Mouse (Mus musculus): ENCODE measurements around the gene Cela3b. TPM values are rescaled to one million over a fixed set of nuclear protein-coding genes. Genes with fewer than 3 reads are reported as not detected.
A peak's percentile ranks its signal among the peaks of the same experiment; 100 is the strongest.

Gene Cela3b
- total and polyA plus RNA-seq, 3 experiments, result not detected

DNA sequence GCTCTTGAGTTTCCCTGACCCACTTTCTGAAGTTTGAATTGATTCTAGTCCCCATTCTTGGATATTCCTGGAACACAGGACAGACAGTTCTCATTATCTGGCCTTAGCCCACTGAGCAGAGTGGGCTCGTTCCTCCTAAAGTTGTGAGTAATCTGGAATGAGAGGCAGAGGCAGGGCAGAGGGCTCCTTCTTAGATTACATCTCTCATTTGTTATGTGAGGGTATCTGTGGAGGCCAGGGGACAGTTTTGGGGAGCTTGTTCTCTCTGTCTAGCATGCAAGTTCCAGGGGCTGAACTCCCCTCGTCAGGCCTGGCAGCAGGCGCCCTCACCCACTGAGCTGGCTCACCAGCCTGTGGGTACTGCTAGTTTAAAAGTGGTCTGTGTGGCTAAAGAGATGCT lies 51.3 kb downstream of the Cela3b start:
- TF ChIP-seq CTCF (IDR thresholded peaks at IDR 0.05) (no peak), EP300 (IDR thresholded peaks at IDR 0.05; ENCODE audit: insufficient read depth, low read depth, low read length) (no peak), POLR2A (IDR thresholded peaks at IDR 0.05; ENCODE audit: insufficient read depth, low read depth, low read length) (no peak)
- Histone ChIP-seq H3K9ac (ENCODE audit: low read depth, low read length) (no peak overlapping the region), H3K27me3 (ENCODE audit: control insufficient read depth, insufficient read depth, low read length) (no peaks in the 10 kb centered on the region), H3K4me1 (ENCODE audit: control insufficient read depth, insufficient read depth, low read length) (peaks cover 4% of the 10 kb centered on the region; the same call in 1 of the 2 replicates), H3K36me3 (ENCODE audit: control insufficient read depth, insufficient read depth, low read length) (no peaks in the 10 kb centered on the region), H3K27ac (no peak overlapping the region), H3K79me2 (replicated peaks; ENCODE audit: control insufficient read depth, insufficient read depth, low read length) (no peaks in the 10 kb centered on the region), H3K4me3 (no peak overlapping the region)
- intact Hi-C loops (cut with DNase I), result no loop called here
- WGBS, result 81% methylated on average over 3 of the region's 3 CpGs
- no peak for DNase-seq

DNA sequence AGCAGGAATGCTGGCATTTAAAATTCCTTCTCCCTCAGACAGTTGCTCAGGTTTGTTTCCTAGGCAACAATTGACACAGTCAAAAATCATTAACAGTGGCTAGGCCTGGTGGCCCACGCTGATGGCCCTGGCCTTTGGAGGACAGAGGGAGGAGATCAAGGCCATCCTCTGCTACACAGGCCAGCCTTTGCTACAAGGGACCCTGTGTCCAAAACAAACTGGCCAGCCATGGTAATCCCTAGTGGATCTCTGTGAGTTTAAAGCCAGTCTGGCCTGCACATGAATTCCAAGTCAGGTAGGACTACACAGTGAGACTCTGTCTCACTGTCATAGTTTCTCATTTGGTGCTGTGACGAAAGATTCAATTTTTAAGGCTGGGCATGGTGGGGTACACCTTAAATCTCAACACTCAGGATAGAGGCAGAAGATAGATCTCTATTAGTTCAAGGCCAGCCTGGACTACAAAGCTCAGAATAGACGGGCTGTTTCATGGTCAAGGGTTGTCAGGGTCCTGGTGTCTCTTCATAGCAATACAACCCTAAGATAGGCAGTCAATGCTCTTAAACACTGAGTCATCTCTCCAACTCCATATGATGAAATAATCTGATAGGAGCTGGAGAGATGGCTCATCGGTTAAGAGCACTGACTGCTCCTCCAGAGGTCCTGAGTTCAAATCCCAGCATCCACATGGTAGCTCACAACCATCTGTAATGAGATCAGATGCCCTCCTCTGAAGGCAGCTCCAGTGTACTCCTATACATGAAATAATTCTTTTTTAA lies 52.6 kb downstream of the Cela3b start:
- H3K4me1 ChIP-seq (ENCODE audit: control insufficient read depth, insufficient read depth, low read length), result peaks cover 4% of the 10 kb centered on the region; the same call in 1 of the 2 replicates
- no peak overlapping the region for H3K9ac ChIP-seq (ENCODE audit: low read depth, low read length)
- WGBS, result 80% methylated on average over 4 of the region's 4 CpGs
- no peak overlapping the region for H3K27ac ChIP-seq
- TF ChIP-seq POLR2A (IDR thresholded peaks at IDR 0.05; ENCODE audit: insufficient read depth, low read depth, low read length) (no peak), EP300 (IDR thresholded peaks at IDR 0.05; ENCODE audit: insufficient read depth, low read depth, low read length) (no peak), CTCF (IDR thresholded peaks at IDR 0.05) (no peak)
- no peaks in the 10 kb centered on the region for H3K79me2 ChIP-seq (replicated peaks; ENCODE audit: control insufficient read depth, insufficient read depth, low read length)
- no peaks in the 10 kb centered on the region for H3K36me3 ChIP-seq (ENCODE audit: control insufficient read depth, insufficient read depth, low read length)
- H3K27me3 ChIP-seq (ENCODE audit: control insufficient read depth, insufficient read depth, low read length), result no peaks in the 10 kb centered on the region
- intact Hi-C loops (cut with DNase I), result no loop called here
- DNase-seq, result no peak
- H3K4me3 ChIP-seq, result no peak overlapping the region

DNA sequence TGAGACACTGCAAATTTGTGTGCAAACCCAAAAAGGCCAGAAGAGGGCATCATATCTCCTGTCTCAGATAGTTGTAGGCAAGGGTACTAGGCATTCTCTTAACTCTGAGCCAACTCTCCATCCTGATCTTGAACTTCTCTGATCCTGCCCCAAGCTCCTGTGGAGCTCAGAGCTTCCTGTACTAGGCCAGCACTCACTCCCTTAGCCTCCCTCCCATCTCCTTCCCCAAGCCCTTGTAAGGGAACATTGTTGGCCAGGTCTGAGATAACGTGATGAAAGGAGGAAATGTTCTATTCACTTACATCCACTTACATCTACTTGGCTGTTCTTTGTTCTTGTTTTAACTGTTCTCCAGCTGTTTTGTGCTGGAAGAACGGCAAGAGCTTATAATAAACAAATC lies 53.6 kb downstream of the Cela3b start:
- Histone ChIP-seq H3K79me2 (replicated peaks; ENCODE audit: control insufficient read depth, insufficient read depth, low read length) (no peaks in the 10 kb centered on the region), H3K4me3 (no peak overlapping the region), H3K27ac (no peak overlapping the region), H3K9ac (ENCODE audit: low read depth, low read length) (no peak overlapping the region), H3K27me3 (ENCODE audit: control insufficient read depth, insufficient read depth, low read length) (no peaks in the 10 kb centered on the region), H3K36me3 (ENCODE audit: control insufficient read depth, insufficient read depth, low read length) (no peaks in the 10 kb centered on the region), H3K4me1 (ENCODE audit: control insufficient read depth, insufficient read depth, low read length) (peaks cover 4% of the 10 kb centered on the region; the same call in 1 of the 2 replicates)
- TF ChIP-seq POLR2A (IDR thresholded peaks at IDR 0.05; ENCODE audit: insufficient read depth, low read depth, low read length) (no peak), CTCF (IDR thresholded peaks at IDR 0.05) (no peak), EP300 (IDR thresholded peaks at IDR 0.05; ENCODE audit: insufficient read depth, low read depth, low read length) (no peak)
- WGBS, result 43% methylated on average over 2 of the region's 2 CpGs
- intact Hi-C loops (cut with DNase I), result no loop called here
- no peak for DNase-seq

DNA sequence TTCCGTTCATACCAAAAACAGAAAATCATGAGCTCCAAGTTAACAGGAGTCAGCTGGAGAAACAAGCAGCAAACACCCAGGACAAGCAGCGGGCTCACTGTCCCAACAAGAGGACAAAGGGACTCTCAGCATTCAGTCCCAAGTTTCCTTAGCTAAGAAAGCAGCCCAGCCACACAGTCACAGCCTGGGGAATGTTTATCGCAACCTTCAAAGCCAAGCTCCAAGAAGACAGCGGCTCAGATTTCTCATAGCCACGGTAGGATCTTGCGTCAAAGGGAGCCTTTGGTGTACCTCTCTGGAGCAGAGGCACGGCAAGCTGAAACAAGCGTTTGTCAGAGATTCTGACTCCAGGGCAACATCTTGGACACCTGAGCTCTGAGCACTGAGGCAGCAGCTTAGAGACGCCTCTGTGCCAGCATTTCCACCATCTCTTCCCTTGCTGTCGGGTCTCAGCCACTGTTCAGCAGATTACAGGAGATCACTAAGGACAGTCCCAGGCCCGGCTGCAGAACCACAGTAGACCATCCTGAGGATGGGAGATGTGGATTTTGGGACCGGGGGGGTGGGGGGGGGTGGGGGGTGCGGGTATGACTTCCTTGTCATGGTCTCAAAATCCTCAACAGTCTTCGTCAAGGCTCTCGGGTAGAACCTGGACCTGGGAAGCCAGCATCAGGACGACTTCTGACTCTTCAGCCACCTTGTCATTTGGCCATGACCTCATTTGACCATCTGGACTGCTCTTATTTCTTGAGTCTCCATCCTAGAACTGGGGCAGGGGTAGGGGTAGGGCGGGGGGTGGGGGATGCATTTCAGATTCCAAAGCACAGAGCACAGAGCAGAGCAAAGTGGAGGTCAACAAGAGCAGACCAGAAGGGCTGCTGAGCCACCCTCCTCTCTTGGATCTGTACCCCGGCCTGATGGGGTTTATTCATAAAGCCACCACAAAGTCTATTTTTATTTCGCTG lies 54.7 kb downstream of the Cela3b start:
- WGBS, result 53% methylated on average over 19 of the region's 19 CpGs
- Histone ChIP-seq H3K9ac (ENCODE audit: low read depth, low read length) (0 out of 2 replicates have a peak overlapping the region, but pooled peaks have one; percentile 5), H3K79me2 (replicated peaks; ENCODE audit: control insufficient read depth, insufficient read depth, low read length) (no peaks in the 10 kb centered on the region), H3K4me1 (ENCODE audit: control insufficient read depth, insufficient read depth, low read length) (peaks cover 4% of the 10 kb centered on the region; the same call in 1 of the 2 replicates), H3K4me3 (no peak overlapping the region), H3K27ac (no peak overlapping the region), H3K27me3 (ENCODE audit: control insufficient read depth, insufficient read depth, low read length) (no peaks in the 10 kb centered on the region), H3K36me3 (ENCODE audit: control insufficient read depth, insufficient read depth, low read length) (no peaks in the 10 kb centered on the region)
- TF ChIP-seq EP300 (IDR thresholded peaks at IDR 0.05; ENCODE audit: insufficient read depth, low read depth, low read length) (no peak), CTCF (IDR thresholded peaks at IDR 0.05) (no peak), POLR2A (IDR thresholded peaks at IDR 0.05; ENCODE audit: insufficient read depth, low read depth, low read length) (no peak)
- intact Hi-C loops (cut with DNase I), result no loop called here
- DNase-seq, result no peak

DNA sequence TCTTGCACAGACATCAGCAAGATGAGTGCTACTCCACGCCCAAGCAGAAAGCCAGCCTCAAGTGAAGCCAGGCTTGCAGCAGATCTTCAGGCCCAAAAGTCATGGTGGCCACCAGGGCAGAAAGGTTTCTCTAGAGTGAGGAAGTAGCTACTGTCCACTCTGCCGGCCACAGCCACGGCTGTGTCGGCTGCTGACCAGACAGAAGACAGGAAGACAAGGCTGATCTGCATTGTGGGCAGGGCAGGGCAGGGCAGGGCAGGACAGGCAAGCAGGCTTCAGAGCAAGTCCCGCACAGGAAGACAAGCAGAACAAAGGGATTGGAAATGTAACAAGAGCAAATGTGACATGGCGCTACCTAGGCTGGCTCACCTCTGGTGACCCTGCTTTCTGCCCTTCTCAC lies 56.6 kb downstream of the Cela3b start:
- Histone ChIP-seq H3K36me3 (ENCODE audit: control insufficient read depth, insufficient read depth, low read length) (no peaks in the 10 kb centered on the region), H3K4me1 (ENCODE audit: control insufficient read depth, insufficient read depth, low read length) (peaks cover 8% of the 10 kb centered on the region; the same call in 1 of the 2 replicates), H3K4me3 (no peak overlapping the region), H3K27ac (no peak overlapping the region; the same call in 1 of the 2 replicates), H3K79me2 (replicated peaks; ENCODE audit: control insufficient read depth, insufficient read depth, low read length) (no peaks in the 10 kb centered on the region), H3K27me3 (ENCODE audit: control insufficient read depth, insufficient read depth, low read length) (no peaks in the 10 kb centered on the region), H3K9ac (ENCODE audit: low read depth, low read length) (no peak overlapping the region)
- peak; percentile 42 to 57 for DNase-seq
- TF ChIP-seq EP300 (IDR thresholded peaks at IDR 0.05; ENCODE audit: insufficient read depth, low read depth, low read length) (no peak), CTCF (IDR thresholded peaks at IDR 0.05) (no peak), POLR2A (IDR thresholded peaks at IDR 0.05; ENCODE audit: insufficient read depth, low read depth, low read length) (no peak)
- WGBS, result 47% methylated on average over 6 of the region's 6 CpGs
- intact Hi-C loops (cut with DNase I), result no loop called here

Data from heart, adult 2 months (tissue).